Mouse (Mus musculus) hematopoietic stem cell, adult 5-6 weeks (primary cell): ENCODE results near the gene Olfr292. TPM values are rescaled to one million over a fixed set of nuclear protein-coding genes. Genes with fewer than 3 reads are reported as not detected.

Experiments
- ATAC-seq, 2 experiments: fragments of 125-278 bp in 1 of 2; replicated peaks in 1 of 2; 2 replicates each; pipeline ENCODE4 v1.8.0; 2016 to 2017; ENCODE audit warnings: inconsistent platforms in 2 of 2, mild to moderate bottlenecking in 2 of 2, moderate number of reproducible peaks in 2 of 2, low read depth in 1 of 2, moderate TSS enrichment in 1 of 2; ENCODE audit not compliant: low FRiP score in 2 of 2, poor library complexity in 2 of 2, severe bottlenecking in 2 of 2, insufficient read depth in 1 of 2, low TSS enrichment in 1 of 2
- total RNA-seq: library from RNA; stranded (forward); fragments of 172-1452, 232-1000 nt; gene quantifications from 2 replicates; pipeline ENCODE4 v1.2.3, GENCODE M21; 2017

Olfr292 gene
- total RNA-seq: not detected in 2 replicates

DNA sequence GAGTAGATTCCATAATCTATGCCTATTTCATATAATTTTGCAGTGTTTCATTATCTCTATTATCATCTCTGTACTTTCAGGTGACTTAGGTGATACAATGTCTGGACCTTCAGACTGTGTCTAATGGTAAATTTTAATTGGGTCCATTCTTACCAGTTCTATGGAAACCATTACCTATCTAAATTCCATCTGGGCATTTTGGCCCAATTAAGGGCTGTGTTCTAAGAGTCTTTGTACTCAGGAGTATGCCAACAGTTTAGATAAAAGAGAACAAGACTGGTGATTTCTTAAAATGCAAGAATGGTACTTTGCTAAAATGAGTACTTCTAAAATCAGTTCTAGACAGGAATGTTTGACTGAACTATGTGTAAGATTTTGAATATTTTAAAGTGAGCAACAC is at the start of gene Olfr292:
Gene Olfr292 (plus strand): TSS at position 301 of the 400 bp plus-strand sequence.
- ATAC-seq: no peak

DNA sequence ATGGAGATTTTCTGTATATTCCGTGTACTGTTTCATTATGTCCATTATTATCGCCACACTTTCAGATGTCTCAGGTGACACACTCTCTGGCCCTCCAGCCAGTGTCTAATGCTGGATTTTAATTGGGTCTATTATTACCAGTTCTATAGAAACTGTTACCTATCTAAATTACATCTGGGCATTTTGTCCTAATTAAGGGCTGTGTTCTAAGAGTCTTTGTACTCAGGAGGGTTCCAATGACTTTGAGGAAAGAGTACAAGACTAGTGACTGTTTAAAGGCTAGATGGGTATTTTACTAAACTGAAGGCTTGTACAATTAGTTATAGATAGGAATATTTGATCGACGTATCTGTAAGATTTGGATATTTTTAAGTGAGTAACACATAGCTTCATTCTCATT is 39.4 kb upstream of the Olfr292 start, which contains the start of gene Olfr293:
Gene Olfr293 (plus strand): TSS at position 301 of the 400 bp plus-strand sequence.
- ATAC-seq: no peak

DNA sequence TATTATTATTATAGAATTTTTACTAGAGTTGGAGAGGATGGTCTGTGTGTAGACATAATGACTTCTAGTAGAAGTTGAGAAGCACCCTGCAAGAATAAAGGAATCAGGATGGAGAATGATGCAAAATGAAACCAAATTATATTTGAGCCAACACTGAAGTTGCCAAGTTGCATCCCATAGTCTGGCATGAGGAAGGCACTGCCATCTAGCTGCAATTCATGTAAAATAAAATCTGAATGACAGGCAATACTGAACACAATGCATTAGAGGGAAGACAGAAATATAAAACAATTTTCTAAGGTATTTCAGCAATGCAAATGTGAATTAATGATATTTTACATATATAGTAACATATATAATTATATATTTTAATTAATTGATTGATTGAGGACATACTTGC is 36.9 kb downstream of the Olfr292 start:
- no peak for ATAC-seq

Other genes with a start within 250 kb of the Olfr292 start
- not detected in 2 replicates for gene Olfr299, start 228.4 kb upstream of the Olfr292 start, total RNA-seq
- gene Olfr298, start 195.8 kb upstream of the Olfr292 start, total RNA-seq: not detected in 2 replicates
- not detected in 2 replicates for gene Olfr297, start 168.4 kb upstream of the Olfr292 start, total RNA-seq
- gene Olfr295, start 104.5 kb upstream of the Olfr292 start, total RNA-seq: not detected in 2 replicates
- not detected in 2 replicates for gene Olfr294, start 71.7 kb upstream of the Olfr292 start, total RNA-seq
- gene Olfr293, start 39.3 kb upstream of the Olfr292 start, total RNA-seq: not detected in 2 replicates
- not detected in 2 replicates for gene Folh1, start 87.6 kb downstream of the Olfr292 start, total RNA-seq
- not detected in 2 replicates for gene Vmn2r77, start 106.7 kb downstream of the Olfr292 start, total RNA-seq
- not detected in 2 replicates for gene Vmn2r78, start 226.8 kb downstream of the Olfr292 start, total RNA-seq